Mouse (Mus musculus): Measurements from ENCODE around the gene Slc6a6.

Slc6a6 gene

GRCm38 (mm10) chr6:91699482-91700200, 15.8 kb downstream of the Slc6a6 start:
- DNase-seq (ENCODE audit: extremely low spot score, low read depth, low spot score) = no peak

GRCm38 (mm10) chr6:91700823-91701621, 17.2 kb downstream of the Slc6a6 start:
- DNase-seq (ENCODE audit: extremely low spot score, low read depth, low spot score) = no peak

DNA sequence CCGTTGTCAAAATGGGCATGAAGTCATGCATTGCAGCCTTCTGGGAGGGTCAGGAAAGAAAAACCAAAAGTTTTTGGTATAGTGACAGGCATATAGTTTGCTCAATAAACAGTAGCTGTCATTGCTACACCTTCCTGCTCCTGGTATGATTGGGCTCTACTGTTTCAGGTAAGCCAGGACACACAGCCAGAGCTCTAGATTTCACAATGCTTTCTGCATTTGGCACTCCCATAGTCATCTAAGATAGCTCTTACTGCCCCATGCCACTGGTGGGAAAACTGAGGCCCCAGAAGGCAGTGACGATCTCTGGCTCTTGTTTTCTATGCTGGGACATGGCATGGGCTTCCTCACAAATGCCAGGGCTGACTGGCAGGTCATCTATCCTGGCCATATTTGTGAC, 19.6 kb downstream of the Slc6a6 start:
- DNase-seq (ENCODE audit: extremely low spot score, low read depth, low spot score) = no peak

GRCm38 (mm10) chr6:91704446-91704845, 20.6 kb downstream of the Slc6a6 start:
- DNase-seq (ENCODE audit: extremely low spot score, low read depth, low spot score) = no peak

- DNase-seq (ENCODE audit: extremely low spot score, low read depth, low spot score) = no peak
Observed at GRCm38 (mm10) chr6:91705651-91706050, 21.8 kb downstream of the Slc6a6 start.

- no peak for DNase-seq (ENCODE audit: extremely low spot score, low read depth, low spot score)
Observed at GRCm38 (mm10) chr6:91706072-91706776, 22.4 kb downstream of the Slc6a6 start.

DNA sequence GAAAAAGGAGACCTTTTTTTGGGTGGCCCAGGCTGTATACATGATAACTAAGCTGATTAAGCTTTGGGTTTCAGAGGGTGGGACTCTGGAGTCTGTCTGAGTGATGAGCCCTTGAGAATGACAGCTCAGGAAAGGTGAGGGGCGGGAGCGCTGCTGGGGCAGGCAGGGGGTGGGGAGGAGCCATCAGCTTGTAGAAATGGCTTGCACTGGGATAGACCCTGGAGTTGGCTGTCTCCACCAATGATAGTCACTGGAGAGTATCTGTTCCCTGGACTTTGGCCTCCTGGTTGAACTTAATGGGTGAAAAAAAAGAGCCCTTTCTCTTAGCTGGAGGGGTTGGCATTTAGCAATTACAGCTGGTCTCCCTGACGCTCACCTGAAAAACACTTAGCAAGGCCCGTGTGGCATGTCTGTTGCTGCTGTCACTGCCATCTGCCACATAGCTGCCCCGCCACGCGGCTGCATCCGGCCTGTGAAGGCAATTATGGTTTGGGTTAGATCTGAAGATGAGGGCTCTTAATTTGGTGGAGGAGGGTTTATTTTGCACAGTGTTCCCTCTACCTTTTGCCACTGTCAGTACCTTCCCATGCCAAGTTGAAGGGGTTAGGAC, 23.5 kb downstream of the Slc6a6 start:
- DNase-seq (ENCODE audit: extremely low spot score, low read depth, low spot score) = no peak

DNA sequence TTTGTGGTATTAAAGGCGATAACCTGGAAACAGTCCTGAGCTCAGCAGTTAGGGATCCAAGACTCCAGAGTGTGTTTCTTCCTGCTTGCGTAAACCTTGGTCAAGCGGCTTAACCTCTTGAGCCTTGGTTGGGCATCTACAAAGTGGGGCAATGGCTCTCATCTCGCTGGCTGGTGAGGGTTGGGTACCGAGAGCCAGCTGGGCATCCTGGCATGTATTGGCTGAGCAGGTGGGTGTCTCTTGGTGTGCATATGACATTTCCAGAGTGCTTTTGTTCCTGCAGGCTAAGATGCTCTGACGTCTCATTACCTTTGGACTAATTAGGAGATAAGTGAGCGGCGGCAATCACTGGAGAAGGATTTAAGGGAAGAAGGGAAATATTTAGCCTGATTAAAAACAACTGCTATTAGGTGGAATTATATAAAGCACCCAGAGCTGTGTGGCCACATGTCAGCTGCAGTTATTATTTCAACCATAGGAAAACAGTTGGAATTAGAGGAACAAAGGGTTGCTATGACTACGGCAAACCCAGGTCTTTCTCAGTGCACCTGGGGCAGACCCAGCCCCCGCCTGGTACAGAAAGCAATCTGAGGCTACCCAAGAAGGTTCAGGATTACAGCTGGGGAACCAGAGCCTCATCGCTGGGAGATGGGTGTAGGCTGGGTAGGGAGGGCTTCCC, 24.2 kb downstream of the Slc6a6 start:
- DNase-seq (ENCODE audit: extremely low spot score, low read depth, low spot score) = no peak

- no peak for DNase-seq (ENCODE audit: extremely low spot score, low read depth, low spot score)
Observed at GRCm38 (mm10) chr6:91708919-91709318, 25.1 kb downstream of the Slc6a6 start.

DNA sequence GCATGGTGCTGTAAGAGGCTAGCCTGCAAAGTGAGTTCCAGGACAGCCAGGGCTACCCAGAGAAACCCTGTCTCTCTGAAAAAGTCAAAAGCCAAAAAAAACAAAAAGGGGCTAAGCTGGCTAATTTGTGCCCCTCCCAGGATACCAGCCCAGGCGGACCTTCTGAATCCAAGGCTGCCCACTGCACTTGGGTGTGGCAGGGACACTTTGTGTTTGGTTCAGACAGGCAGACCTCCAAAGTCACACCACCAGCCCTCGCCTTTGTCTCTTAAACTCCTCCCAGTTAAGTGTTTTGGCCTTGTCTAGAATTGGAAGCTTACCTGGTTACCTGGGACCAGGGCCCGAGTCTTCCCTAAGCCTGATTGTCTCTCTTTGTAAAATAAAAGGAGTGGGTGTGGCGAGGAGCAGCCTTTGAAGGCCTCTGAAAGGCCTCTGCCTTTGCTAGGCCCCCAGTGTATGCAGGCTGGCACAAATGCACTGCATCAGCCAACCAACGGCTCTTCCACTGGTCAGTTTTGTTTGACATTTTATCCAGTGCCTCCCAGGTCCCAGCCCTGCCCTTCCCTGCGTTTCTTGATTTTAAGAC, 26.6 kb downstream of the Slc6a6 start:
- DNase-seq (ENCODE audit: extremely low spot score, low read depth, low spot score) = no peak

DNA sequence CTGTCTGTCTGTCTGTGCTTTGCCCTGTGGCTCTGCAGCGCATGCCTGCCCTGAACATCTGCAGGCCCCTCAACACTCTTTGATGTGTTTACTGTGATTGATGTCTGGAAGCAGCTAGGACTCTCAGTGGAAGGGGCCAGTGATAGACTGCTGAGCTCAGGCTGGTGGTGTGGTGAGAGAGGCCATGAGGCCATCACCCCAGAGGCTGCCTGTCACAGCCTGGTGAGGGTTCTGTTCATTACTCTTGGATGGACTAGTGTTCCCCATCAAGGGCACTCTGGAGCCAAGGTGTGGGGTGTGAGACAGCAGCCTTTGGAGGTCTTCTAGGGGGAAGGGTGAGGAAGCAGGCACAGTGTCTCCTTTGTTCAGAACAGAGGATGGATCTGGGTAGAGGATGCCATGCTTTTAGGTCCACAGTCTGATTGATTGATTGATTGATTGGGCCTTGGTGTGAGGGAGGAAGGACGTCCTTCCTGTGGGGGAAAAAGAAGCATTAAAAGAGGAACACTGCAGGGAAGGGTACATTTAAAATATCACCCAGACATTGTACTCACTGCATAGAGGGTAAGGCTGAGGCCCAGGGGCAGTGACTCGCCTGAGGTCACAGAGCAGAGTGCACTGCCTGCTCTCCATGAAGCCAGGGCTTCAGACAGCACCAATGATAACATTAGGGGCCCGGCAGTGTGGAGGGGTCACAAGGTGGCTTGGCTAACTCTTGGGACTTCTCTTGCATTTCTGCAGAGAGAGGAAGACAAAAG, 28.4 kb downstream of the Slc6a6 start:
- DNase-seq (ENCODE audit: extremely low spot score, low read depth, low spot score) = no peak

DNA sequence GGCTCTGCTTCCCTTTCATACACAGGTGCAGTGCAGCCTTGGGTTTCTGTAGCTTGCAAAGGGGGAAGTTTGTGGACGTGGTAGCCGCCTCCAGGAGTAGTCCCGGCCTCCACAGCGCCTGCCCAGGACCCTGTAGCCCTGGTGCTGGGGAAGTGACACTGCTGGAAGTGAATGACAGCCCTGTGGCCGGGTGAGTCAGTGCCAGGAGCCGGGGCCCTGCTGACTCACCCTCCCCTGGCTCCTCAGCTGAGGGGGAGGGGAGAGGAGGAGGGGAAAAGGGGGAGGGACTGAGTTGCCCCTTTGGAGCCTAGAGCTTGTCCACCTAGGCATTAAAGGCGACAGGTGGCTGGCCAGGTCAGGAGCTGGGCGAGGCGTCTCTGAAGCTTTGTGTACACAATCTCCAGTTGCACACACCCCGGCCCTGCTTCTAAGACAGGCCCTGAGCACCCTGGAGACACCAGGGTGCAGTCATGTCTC, 29.0 kb downstream of the Slc6a6 start:
- DNase-seq (ENCODE audit: extremely low spot score, low read depth, low spot score) = no peak

GRCm38 (mm10) chr6:91713370-91713896, 29.6 kb downstream of the Slc6a6 start:
- no peak for DNase-seq (ENCODE audit: extremely low spot score, low read depth, low spot score)

DNA sequence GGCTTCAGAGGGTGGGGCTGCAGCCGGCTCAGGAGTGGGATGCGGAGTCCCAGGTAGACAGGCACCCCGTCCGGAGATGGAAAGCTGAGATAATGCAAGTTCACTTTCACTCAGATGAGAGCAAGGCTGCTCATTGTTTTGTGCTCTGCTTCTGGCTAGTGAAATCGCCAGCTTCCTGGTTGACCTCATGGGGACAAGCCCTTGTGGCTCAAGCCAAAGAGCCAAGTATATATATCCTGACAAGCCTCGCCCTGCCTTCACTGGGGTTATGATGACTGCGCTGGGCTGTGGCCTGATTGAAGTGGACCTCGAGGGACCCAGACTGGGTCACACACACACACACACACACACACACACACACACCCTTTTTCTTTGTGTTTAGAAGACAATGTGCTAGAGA, 31.2 kb downstream of the Slc6a6 start:
- DNase-seq (ENCODE audit: extremely low spot score, low read depth, low spot score) = no peak

GRCm38 (mm10) chr6:91715988-91716810, 32.3 kb downstream of the Slc6a6 start:
- no peak for DNase-seq (ENCODE audit: extremely low spot score, low read depth, low spot score)

DNA sequence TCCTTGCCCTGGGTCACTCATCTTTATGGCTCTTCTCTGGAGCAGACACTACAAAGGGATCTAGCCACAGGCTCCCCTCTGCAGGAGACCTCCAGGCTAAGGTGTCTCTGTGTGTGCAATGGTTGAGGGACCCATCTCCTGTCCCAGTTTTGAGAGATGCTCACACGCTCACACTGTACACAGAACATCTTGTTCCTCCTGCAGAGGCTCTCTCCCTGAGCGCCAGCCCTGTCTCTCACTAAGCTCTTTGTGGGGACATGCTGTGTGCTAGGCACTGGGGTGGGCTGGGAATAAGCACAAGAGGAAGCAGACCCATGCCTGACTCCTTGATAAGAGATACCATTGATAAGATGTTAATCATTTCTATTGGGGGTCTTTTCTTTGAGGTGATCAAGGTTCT, 34.2 kb downstream of the Slc6a6 start:
- no peak for DNase-seq (ENCODE audit: extremely low spot score, low read depth, low spot score)

- no peak for DNase-seq (ENCODE audit: extremely low spot score, low read depth, low spot score)
Observed at GRCm38 (mm10) chr6:91718603-91719002, 34.8 kb downstream of the Slc6a6 start.

- DNase-seq (ENCODE audit: extremely low spot score, low read depth, low spot score) = no peak
Observed at GRCm38 (mm10) chr6:91719042-91719747, 35.3 kb downstream of the Slc6a6 start.

Data from hindlimb bud, embryonic 11.5 days (tissue).